Mouse (Mus musculus): ENCODE results near the gene Clspn. TPM values are rescaled to one million over a fixed set of nuclear protein-coding genes. Genes with fewer than 3 reads are reported as not detected.
"Not testable (repeated sequence)": the region's sequence is repeated elsewhere in the genome, so short reads cannot be mapped to it uniquely, and the experiment has no call there.

The Clspn gene
- polyA plus RNA-seq (2017; shearing (Covaris generic)): 1 to 10 TPM; 7.0 to 8.4 TPM

- ATAC-seq: peak; percentile 99
Measured at GRCm38 (mm10) chr4:126556809-126557711, at the start of gene Clspn. Clspn (plus strand) TSS chr4:126556935.

GRCm38 (mm10) chr4:126508110-126508899, 48.4 kb upstream of the Clspn start:
- no peak for ATAC-seq

- ATAC-seq: no peak
Measured at GRCm38 (mm10) chr4:126509072-126509471, 47.7 kb upstream of the Clspn start.

GRCm38 (mm10) chr4:126511013-126511412, 45.7 kb upstream of the Clspn start:
- no peak for ATAC-seq

- ATAC-seq: no peak
Measured at GRCm38 (mm10) chr4:126512308-126513066, 44.2 kb upstream of the Clspn start.

- ATAC-seq: no peak
Measured at GRCm38 (mm10) chr4:126526164-126526563, 30.6 kb upstream of the Clspn start.

- ATAC-seq: no peak
Measured at GRCm38 (mm10) chr4:126526828-126527227, 29.9 kb upstream of the Clspn start.

- ATAC-seq: no peak
Measured at GRCm38 (mm10) chr4:126532292-126532691, 24.4 kb upstream of the Clspn start.

GRCm38 (mm10) chr4:126532827-126533728, 23.7 kb upstream of the Clspn start, which contains the start of gene Ago4:
Ago4 (minus strand) TSS chr4:126533472.
- ATAC-seq: peak; percentile 36

- ATAC-seq: no peak
Measured at GRCm38 (mm10) chr4:126533729-126534070, 23.0 kb upstream of the Clspn start.

- ATAC-seq: not testable (repeated sequence)
Measured at GRCm38 (mm10) chr4:126535631-126536030, 21.1 kb upstream of the Clspn start.

GRCm38 (mm10) chr4:126536865-126537264, 19.9 kb upstream of the Clspn start:
- ATAC-seq: no peak

GRCm38 (mm10) chr4:126540487-126541071, 16.2 kb upstream of the Clspn start:
- ATAC-seq: no peak

GRCm38 (mm10) chr4:126542838-126543237, 13.9 kb upstream of the Clspn start:
- no peak for ATAC-seq

GRCm38 (mm10) chr4:126545016-126545415, 11.7 kb upstream of the Clspn start:
- no peak for ATAC-seq

- no peak for ATAC-seq
Measured at GRCm38 (mm10) chr4:126545703-126546102, 11.0 kb upstream of the Clspn start.

GRCm38 (mm10) chr4:126546183-126546582, 10.6 kb upstream of the Clspn start:
- ATAC-seq: no peak

GRCm38 (mm10) chr4:126552136-126552535, 4.6 kb upstream of the Clspn start:
- ATAC-seq: no peak

- ATAC-seq: no peak
Measured at GRCm38 (mm10) chr4:126553105-126553504, 3.6 kb upstream of the Clspn start.

- no peak for ATAC-seq
Measured at GRCm38 (mm10) chr4:126553685-126554084, 3.0 kb upstream of the Clspn start.

- peak; percentile 32 for ATAC-seq
Measured at GRCm38 (mm10) chr4:126554462-126554861, 2.3 kb upstream of the Clspn start.
